Mouse (Mus musculus): ENCODE measurements around the gene H2afy. TPM values are rescaled to one million over a fixed set of nuclear protein-coding genes. Genes with fewer than 3 reads are reported as not detected.

The H2afy gene
- polyA plus RNA-seq, 1 experiment, result 4.7 TPM

GRCm38 (mm10) chr13:56167446-56168402 lies 31.6 kb upstream of the H2afy start:
- H3K4me1 ChIP-seq (ENCODE audit: control insufficient read depth), result no peaks in the 10 kb centered on the region
- no peaks in the 10 kb centered on the region for H3K9me3 ChIP-seq (ENCODE audit: control insufficient read depth, low read length)
- H3K27me3 ChIP-seq (ENCODE audit: control insufficient read depth), result no peaks in the 10 kb centered on the region
- TF ChIP-seq TAL1 (IDR thresholded peaks at IDR 0.05; ENCODE audit: low read length), result no peak
- TF ChIP-seq GATA1 (IDR thresholded peaks at IDR 0.05; ENCODE audit: low read length), result no peak
- no peaks in the 10 kb centered on the region for H3K36me3 ChIP-seq (ENCODE audit: control insufficient read depth)
- H3K4me3 ChIP-seq (replicated peaks), result no peak overlapping the region

- H3K36me3 ChIP-seq (ENCODE audit: control insufficient read depth), result no peaks in the 10 kb centered on the region
- no peak for TF ChIP-seq GATA1 (IDR thresholded peaks at IDR 0.05; ENCODE audit: low read length)
- TF ChIP-seq TAL1 (IDR thresholded peaks at IDR 0.05; ENCODE audit: low read length), result no peak
- H3K27me3 ChIP-seq (ENCODE audit: control insufficient read depth), result no peaks in the 10 kb centered on the region
- no peak overlapping the region for H3K4me3 ChIP-seq (replicated peaks)
- H3K4me1 ChIP-seq (ENCODE audit: control insufficient read depth), result no peaks in the 10 kb centered on the region
- no peaks in the 10 kb centered on the region for H3K9me3 ChIP-seq (ENCODE audit: control insufficient read depth, low read length)
Measured at GRCm38 (mm10) chr13:56165561-56165960, 29.4 kb upstream of the H2afy start.

- Histone ChIP-seq H3K9me3 (ENCODE audit: control insufficient read depth, low read length) (no peaks in the 10 kb centered on the region), H3K4me1 (ENCODE audit: control insufficient read depth) (no peaks in the 10 kb centered on the region), H3K27me3 (ENCODE audit: control insufficient read depth) (peaks cover 4% of the 10 kb centered on the region), H3K4me3 (replicated peaks) (no peak overlapping the region), H3K36me3 (ENCODE audit: control insufficient read depth) (no peaks in the 10 kb centered on the region)
- no peak for TF ChIP-seq TAL1 (IDR thresholded peaks at IDR 0.05; ENCODE audit: low read length)
- TF ChIP-seq GATA1 (IDR thresholded peaks at IDR 0.05; ENCODE audit: low read length), result no peak
Measured at GRCm38 (mm10) chr13:56164372-56164771, 28.2 kb upstream of the H2afy start.

- TF ChIP-seq TAL1 (IDR thresholded peaks at IDR 0.05; ENCODE audit: low read length) (no peak), GATA1 (IDR thresholded peaks at IDR 0.05; ENCODE audit: low read length) (no peak)
- Histone ChIP-seq H3K27me3 (ENCODE audit: control insufficient read depth) (peaks cover 7% of the 10 kb centered on the region), H3K4me3 (replicated peaks) (no peak overlapping the region), H3K4me1 (ENCODE audit: control insufficient read depth) (no peaks in the 10 kb centered on the region), H3K9me3 (ENCODE audit: control insufficient read depth, low read length) (no peaks in the 10 kb centered on the region), H3K36me3 (ENCODE audit: control insufficient read depth) (no peaks in the 10 kb centered on the region)
Measured at GRCm38 (mm10) chr13:56163751-56164150, 27.6 kb upstream of the H2afy start.

GRCm38 (mm10) chr13:56162859-56163258 lies 26.7 kb upstream of the H2afy start:
- no peak for TF ChIP-seq GATA1 (IDR thresholded peaks at IDR 0.05; ENCODE audit: low read length)
- TF ChIP-seq TAL1 (IDR thresholded peaks at IDR 0.05; ENCODE audit: low read length), result no peak
- Histone ChIP-seq H3K27me3 (ENCODE audit: control insufficient read depth) (peaks cover 7% of the 10 kb centered on the region), H3K4me3 (replicated peaks) (no peak overlapping the region), H3K9me3 (ENCODE audit: control insufficient read depth, low read length) (no peaks in the 10 kb centered on the region), H3K4me1 (ENCODE audit: control insufficient read depth) (no peaks in the 10 kb centered on the region), H3K36me3 (ENCODE audit: control insufficient read depth) (no peaks in the 10 kb centered on the region)

GRCm38 (mm10) chr13:56159614-56160363 lies 23.6 kb upstream of the H2afy start:
- Histone ChIP-seq H3K27me3 (ENCODE audit: control insufficient read depth) (peaks cover 7% of the 10 kb centered on the region), H3K4me3 (replicated peaks) (no peak overlapping the region), H3K36me3 (ENCODE audit: control insufficient read depth) (no peaks in the 10 kb centered on the region), H3K4me1 (ENCODE audit: control insufficient read depth) (no peaks in the 10 kb centered on the region), H3K9me3 (ENCODE audit: control insufficient read depth, low read length) (no peaks in the 10 kb centered on the region)
- TF ChIP-seq TAL1 (IDR thresholded peaks at IDR 0.05; ENCODE audit: low read length) (no peak), GATA1 (IDR thresholded peaks at IDR 0.05; ENCODE audit: low read length) (no peak)

GRCm38 (mm10) chr13:56159016-56159601 lies 22.9 kb upstream of the H2afy start:
- Histone ChIP-seq H3K4me1 (ENCODE audit: control insufficient read depth) (no peaks in the 10 kb centered on the region), H3K36me3 (ENCODE audit: control insufficient read depth) (no peaks in the 10 kb centered on the region), H3K27me3 (ENCODE audit: control insufficient read depth) (peaks cover 7% of the 10 kb centered on the region), H3K4me3 (replicated peaks) (no peak overlapping the region), H3K9me3 (ENCODE audit: control insufficient read depth, low read length) (no peaks in the 10 kb centered on the region)
- TF ChIP-seq TAL1 (IDR thresholded peaks at IDR 0.05; ENCODE audit: low read length), result no peak

- no peaks in the 10 kb centered on the region; the same call in 1 of the 2 replicates for H3K4me1 ChIP-seq (ENCODE audit: control insufficient read depth)
- TF ChIP-seq TAL1 (IDR thresholded peaks at IDR 0.05; ENCODE audit: low read length), result no peak
- no peak for TF ChIP-seq GATA1 (IDR thresholded peaks at IDR 0.05; ENCODE audit: low read length)
- H3K27me3 ChIP-seq (ENCODE audit: control insufficient read depth), result peaks cover 7% of the 10 kb centered on the region
- H3K4me3 ChIP-seq (replicated peaks), result no peak overlapping the region
- H3K36me3 ChIP-seq (ENCODE audit: control insufficient read depth), result no peaks in the 10 kb centered on the region
- no peaks in the 10 kb centered on the region for H3K9me3 ChIP-seq (ENCODE audit: control insufficient read depth, low read length)
Measured at GRCm38 (mm10) chr13:56155671-56156070, 19.5 kb upstream of the H2afy start.

- Histone ChIP-seq H3K4me3 (replicated peaks) (no peak overlapping the region), H3K9me3 (ENCODE audit: control insufficient read depth, low read length) (no peaks in the 10 kb centered on the region), H3K27me3 (ENCODE audit: control insufficient read depth) (peaks cover 5% of the 10 kb centered on the region), H3K4me1 (ENCODE audit: control insufficient read depth) (no peaks in the 10 kb centered on the region; the same call in 1 of the 2 replicates), H3K36me3 (ENCODE audit: control insufficient read depth) (no peaks in the 10 kb centered on the region)
- TF ChIP-seq GATA1 (IDR thresholded peaks at IDR 0.05; ENCODE audit: low read length) (no peak), TAL1 (IDR thresholded peaks at IDR 0.05; ENCODE audit: low read length) (no peak)
Measured at GRCm38 (mm10) chr13:56155048-56155447, 18.9 kb upstream of the H2afy start.

All from erythroblast, embryonic 14.5 days (primary cell).